Mouse (Mus musculus) limb, embryonic 11.5 days (tissue): ENCODE measurements around the gene Hist1h2ah. TPM values are rescaled to one million over a fixed set of nuclear protein-coding genes. Genes with fewer than 3 reads are reported as not detected.
A peak's percentile ranks its signal among the peaks of the same experiment; 100 is the strongest.
"Not testable (repeated sequence)": the region's sequence is repeated elsewhere in the genome, so short reads cannot be mapped to it uniquely, and the experiment has no call there.

Source experiments
- ATAC-seq: fragments of 200-750 bp; cut with Nextera tagmentation; 2 replicates; pipeline ENCODE4 v1.8.0; 2017; ENCODE audit warnings: low read depth; ENCODE audit not compliant: insufficient number of reproducible peaks, low FRiP score, low TSS enrichment
- DNase-seq: peaks from one replicate; pipeline ENCODE4 v3.0.0-alpha.2; 2015; ENCODE audit warnings: low spot score
- H3K27ac ChIP-seq: fragments of 300-500 bp; sonication (generic); replicated peaks from 2 replicates; pipeline ENCODE4 v1.5.1; 2014; ENCODE audit warnings: low read depth, mild to moderate bottlenecking, low read length
- H3K27me3 ChIP-seq: fragments of 300-500 bp; sonication (generic); 2 replicates; pipeline ENCODE4 v1.6.1; 2014; ENCODE audit warnings: mild to moderate bottlenecking, low read length, mixed read lengths; ENCODE audit not compliant: control insufficient read depth, insufficient read depth
- H3K36me3 ChIP-seq: fragments of 300-500 bp; sonication (generic); 2 replicates; pipeline ENCODE4 v1.6.1; 2014; ENCODE audit warnings: mild to moderate bottlenecking, low read length, moderate library complexity, mixed read lengths; ENCODE audit not compliant: control insufficient read depth, insufficient read depth
- H3K4me1 ChIP-seq: fragments of 300-500 bp; sonication (generic); 2 replicates; pipeline ENCODE4 v1.6.1; 2014; ENCODE audit warnings: low read length, mixed read lengths; ENCODE audit not compliant: control insufficient read depth, insufficient read depth
- H3K4me2 ChIP-seq: fragments of 300-500 bp; sonication (generic); 2 replicates; pipeline ENCODE4 v1.6.1; 2014; ENCODE audit warnings: low read depth, mild to moderate bottlenecking, moderate library complexity; ENCODE audit not compliant: severe bottlenecking
- H3K4me3 ChIP-seq: fragments of 300-500 bp; sonication (generic); 2 replicates; pipeline ENCODE4 v1.5.1; 2014; ENCODE audit warnings: low read depth, low read length
- H3K9ac ChIP-seq: fragments of 300-500 bp; sonication (generic); 2 replicates; pipeline ENCODE4 v1.6.1; 2014; ENCODE audit warnings: mild to moderate bottlenecking, low read length
- H3K9me3 ChIP-seq: fragments of 300-500 bp; sonication (generic); 2 replicates; pipeline ENCODE4 v1.6.1; 2016; ENCODE audit warnings: low read length; ENCODE audit not compliant: control insufficient read depth
- WGBS: fragments of 180-500 bp; shearing (Covaris S2); extraction: QIAGEN DNeasy Blood & Tissue Kit; methylation state at CpG from one replicate; pipeline ENCODE4 v1.1.7; 2014; 5-methylcytosine and 5-hydroxymethylcytosine counted together
- polyA plus RNA-seq: library from polyadenylated mRNA; unstranded; fragments of >200 nt; fragmentation: Nextera tagmentation; extraction: Ambion mirVana; gene quantifications from 2 replicates; pipeline ENCODE4 v1.2.1, GENCODE M21; 2014

The Hist1h2ah gene
- polyA plus RNA-seq, 1 experiment from 2014 or later = 22.0 TPM

DNA sequence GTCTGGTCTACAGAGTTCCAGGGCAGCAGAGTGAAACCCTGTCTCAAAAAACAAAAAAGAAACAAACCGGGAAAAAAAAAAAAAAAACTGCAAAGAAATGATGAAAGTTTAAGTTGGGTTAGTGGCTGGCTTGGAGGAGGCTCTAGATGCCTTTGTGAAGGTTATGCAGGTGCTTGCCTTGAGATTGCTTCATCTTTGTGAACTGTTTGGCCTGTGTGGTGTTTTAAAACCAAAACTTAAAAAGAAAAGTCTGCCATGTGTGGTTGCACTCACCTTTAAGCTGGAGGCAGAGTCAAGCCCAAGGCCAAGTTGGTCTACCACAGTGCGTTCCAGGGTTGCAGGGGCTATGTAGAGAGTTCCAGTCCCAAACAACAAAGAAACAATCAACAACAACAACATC lies 13.7 kb upstream of the Hist1h2ah start:
- Histone ChIP-seq H3K27ac (no peak overlapping the region), H3K9ac (no peak overlapping the region), H3K4me1 (0 out of 2 replicates have a peak, but pooled peaks cover 3% of the 10 kb centered on the region), H3K9me3 (no peaks in the 10 kb centered on the region), H3K4me3 (no peak overlapping the region), H3K36me3 (no peaks in the 10 kb centered on the region), H3K27me3 (no peaks in the 10 kb centered on the region), H3K4me2 (no peak overlapping the region)
- WGBS = 85% methylated on average over 2 of the region's 2 CpGs
- DNase-seq (no peak), ATAC-seq (no peak)

DNA sequence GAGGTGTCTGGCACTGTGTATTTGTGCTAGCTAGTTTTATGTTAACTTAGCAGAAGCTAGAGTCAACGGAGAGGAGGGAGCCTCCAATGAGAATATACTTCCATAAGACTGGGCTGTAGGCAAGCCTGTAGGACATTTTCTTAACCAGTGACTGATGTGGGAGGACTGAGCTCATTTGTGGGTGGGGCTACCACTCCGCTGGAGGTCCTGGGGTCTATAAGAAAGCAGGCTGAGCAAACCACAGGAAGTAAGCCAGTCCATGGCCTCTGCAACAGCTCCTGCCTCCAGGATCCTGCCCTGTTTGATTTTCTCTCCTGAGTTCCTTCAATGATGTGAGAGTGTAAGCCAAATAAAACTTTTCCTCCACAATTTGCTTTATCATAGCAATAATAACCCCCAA lies 9.9 kb upstream of the Hist1h2ah start:
- H3K36me3 ChIP-seq = no peaks in the 10 kb centered on the region
- no peak for ATAC-seq
- no peak for DNase-seq
- H3K4me3 ChIP-seq = no peak overlapping the region
- 77% methylated on average over 2 of the region's 2 CpGs for WGBS
- H3K9me3 ChIP-seq = no peaks in the 10 kb centered on the region
- H3K4me2 ChIP-seq = no peak overlapping the region; the same call in 1 of the 2 replicates
- no peak overlapping the region for H3K9ac ChIP-seq
- H3K4me1 ChIP-seq = 0 out of 2 replicates have a peak, but pooled peaks cover 3% of the 10 kb centered on the region
- no peak overlapping the region for H3K27ac ChIP-seq
- no peaks in the 10 kb centered on the region for H3K27me3 ChIP-seq

DNA sequence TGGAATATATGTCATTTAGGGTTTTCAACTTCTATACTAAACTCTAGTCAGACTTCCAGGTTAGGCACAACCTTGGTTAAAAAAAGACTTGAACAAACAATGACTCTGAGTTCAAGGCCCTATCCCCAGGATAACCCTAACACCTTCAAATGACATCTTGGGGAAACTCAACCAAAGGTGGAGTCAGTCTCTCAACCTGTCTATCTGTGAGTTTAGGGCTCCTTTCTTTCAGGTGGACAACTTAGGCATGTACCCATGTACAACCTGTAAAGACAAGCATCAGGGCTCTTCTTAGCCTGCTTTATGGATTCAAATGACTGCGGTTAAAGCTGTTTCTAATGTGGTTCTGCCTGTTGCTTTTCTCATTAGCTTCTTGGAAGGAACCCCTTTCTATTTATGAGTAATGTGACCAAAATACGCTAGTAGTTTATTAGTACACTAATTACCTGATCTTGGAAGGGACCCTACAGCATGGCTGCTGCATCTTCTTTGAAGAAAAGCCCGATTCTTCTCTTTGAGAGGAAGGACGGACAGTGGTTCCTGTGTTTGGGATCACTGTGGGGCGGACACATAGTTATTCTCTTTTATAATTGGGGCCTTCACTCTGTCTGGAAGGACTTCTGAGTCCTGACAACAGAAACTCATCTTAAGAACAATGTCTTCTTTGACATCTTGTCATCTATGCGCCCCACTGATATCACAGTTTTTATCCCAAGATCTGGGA lies 9.2 kb upstream of the Hist1h2ah start:
- Histone ChIP-seq H3K27me3 (no peaks in the 10 kb centered on the region), H3K9ac (no peak overlapping the region), H3K4me1 (0 out of 2 replicates have a peak, but pooled peaks cover 3% of the 10 kb centered on the region), H3K9me3 (no peaks in the 10 kb centered on the region), H3K4me3 (no peak overlapping the region; the same call in 1 of the 2 replicates), H3K27ac (peak overlapping the region; percentile 56; the same call in 1 of the 2 replicates), H3K4me2 (peak overlapping the region; percentile 49; the same call in 1 of the 2 replicates), H3K36me3 (no peaks in the 10 kb centered on the region)
- DNase-seq (no peak), ATAC-seq (no peak)
- WGBS = 88% methylated on average over 6 of the region's 6 CpGs

DNA sequence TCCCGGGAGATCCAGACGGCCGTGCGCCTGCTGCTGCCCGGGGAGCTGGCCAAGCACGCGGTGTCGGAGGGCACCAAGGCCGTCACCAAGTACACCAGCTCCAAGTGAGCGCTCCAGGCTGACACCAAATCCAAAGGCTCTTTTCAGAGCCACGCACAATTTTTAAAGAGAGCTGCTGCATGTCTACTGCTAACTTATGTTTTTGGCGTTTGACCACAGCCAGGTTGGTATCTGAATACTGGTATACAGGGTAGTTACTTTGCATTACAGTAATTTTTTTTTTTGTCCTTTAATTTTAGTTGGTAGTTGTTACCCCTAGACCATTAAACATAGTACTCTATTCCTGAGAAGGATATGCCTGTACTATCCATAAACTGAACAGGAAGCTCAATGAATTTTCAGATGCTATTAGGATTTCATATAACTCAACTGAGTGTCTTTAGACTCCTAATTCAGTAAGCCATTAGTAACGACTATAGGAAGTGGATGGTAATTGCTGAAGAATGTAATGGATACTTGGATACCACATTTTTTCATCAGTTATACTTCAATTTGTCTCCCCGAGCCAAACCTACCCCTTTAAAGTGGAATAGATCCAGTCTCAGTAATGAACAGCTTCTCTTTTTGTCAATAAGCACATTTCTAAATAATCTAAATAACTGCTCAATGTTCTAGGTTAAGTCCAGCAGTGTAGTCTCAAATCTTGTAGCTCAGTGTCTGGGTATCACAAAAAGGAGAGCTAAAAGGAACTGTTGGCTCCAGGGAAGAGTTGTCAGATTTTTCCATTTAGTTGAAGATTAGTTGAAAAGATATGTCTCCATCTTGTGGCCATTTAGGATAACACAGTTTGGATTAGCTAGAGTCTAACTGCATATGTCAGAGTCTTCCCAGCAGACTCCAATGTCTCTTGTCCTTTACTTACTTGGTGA lies 8.4 kb upstream of the Hist1h2ah start:
- peak overlapping the region; percentile 49 for H3K4me2 ChIP-seq
- ATAC-seq (peak; percentile 1; the same call in 1 of the 2 replicates), DNase-seq (peak; percentile 70)
- H3K4me3 ChIP-seq = peak overlapping the region; percentile 26
- peak overlapping the region; percentile 53; the same call in 1 of the 2 replicates for H3K9ac ChIP-seq
- H3K36me3 ChIP-seq = no peaks in the 10 kb centered on the region
- 2% methylated on average over 9 of the region's 14 CpGs for WGBS
- 0 out of 2 replicates have a peak, but pooled peaks cover 3% of the 10 kb centered on the region for H3K4me1 ChIP-seq
- H3K27ac ChIP-seq = peak overlapping the region; percentile 62; the same call in 1 of the 2 replicates
- H3K27me3 ChIP-seq = no peaks in the 10 kb centered on the region
- H3K9me3 ChIP-seq = no peaks in the 10 kb centered on the region

DNA sequence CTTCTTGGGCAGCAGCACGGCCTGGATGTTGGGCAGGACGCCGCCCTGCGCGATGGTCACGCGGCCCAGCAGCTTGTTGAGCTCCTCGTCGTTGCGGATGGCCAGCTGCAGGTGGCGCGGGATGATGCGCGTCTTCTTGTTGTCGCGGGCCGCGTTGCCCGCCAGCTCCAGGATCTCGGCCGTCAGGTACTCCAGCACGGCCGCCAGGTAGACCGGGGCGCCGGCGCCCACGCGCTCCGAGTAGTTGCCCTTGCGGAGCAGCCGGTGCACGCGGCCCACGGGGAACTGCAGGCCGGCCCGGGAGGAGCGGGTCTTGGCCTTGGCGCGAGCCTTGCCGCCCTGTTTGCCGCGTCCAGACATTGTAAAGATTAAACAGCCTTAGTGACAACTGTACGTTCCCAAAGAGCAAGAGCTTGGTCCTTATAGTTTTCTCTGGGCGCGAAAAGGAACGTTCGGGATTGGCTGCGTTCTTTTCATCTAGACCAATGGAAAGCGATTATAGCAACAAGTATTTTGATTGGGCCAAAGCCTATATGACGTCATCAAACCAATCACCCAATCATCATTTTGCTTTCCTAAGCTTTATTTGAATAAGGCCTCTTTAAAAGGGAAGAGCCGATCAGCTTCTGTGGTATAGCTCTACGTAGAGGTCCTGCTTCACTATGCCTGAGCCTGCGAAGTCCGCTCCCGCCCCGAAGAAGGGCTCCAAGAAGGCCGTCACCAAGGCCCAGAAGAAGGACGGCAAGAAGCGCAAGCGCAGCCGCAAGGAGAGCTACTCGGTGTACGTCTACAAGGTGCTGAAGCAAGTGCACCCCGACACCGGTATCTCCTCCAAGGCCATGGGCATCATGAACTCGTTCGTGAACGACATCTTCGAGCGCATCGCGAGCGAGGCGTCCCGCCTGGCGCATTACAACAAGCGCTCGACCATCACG lies 7.5 kb upstream of the Hist1h2ah start, which contains the start of the genes Hist1h2ag and Hist1h2bj:
Hist1h2ag (minus strand) TSS at position 377 of the 935 bp plus-strand sequence.
Hist1h2bj (plus strand) TSS at position 647 of the 935 bp plus-strand sequence.
- DNase-seq (peak; percentile 89), ATAC-seq (peak; percentile 91)
- peak within 1 kb of the TSS; percentile 64 for H3K4me2 ChIP-seq
- 0% methylated on average over 40 of the region's 80 CpGs for WGBS
- not testable (repeated sequence) for H3K27me3 ChIP-seq, H3K9me3 ChIP-seq, H3K4me1 ChIP-seq, H3K36me3 ChIP-seq
- peak within 1 kb of the TSS; percentile 26 for H3K4me3 ChIP-seq
- peak within 1 kb of the TSS; percentile 74 for H3K9ac ChIP-seq
- H3K27ac ChIP-seq = peak within 1 kb of the TSS; percentile 88

DNA sequence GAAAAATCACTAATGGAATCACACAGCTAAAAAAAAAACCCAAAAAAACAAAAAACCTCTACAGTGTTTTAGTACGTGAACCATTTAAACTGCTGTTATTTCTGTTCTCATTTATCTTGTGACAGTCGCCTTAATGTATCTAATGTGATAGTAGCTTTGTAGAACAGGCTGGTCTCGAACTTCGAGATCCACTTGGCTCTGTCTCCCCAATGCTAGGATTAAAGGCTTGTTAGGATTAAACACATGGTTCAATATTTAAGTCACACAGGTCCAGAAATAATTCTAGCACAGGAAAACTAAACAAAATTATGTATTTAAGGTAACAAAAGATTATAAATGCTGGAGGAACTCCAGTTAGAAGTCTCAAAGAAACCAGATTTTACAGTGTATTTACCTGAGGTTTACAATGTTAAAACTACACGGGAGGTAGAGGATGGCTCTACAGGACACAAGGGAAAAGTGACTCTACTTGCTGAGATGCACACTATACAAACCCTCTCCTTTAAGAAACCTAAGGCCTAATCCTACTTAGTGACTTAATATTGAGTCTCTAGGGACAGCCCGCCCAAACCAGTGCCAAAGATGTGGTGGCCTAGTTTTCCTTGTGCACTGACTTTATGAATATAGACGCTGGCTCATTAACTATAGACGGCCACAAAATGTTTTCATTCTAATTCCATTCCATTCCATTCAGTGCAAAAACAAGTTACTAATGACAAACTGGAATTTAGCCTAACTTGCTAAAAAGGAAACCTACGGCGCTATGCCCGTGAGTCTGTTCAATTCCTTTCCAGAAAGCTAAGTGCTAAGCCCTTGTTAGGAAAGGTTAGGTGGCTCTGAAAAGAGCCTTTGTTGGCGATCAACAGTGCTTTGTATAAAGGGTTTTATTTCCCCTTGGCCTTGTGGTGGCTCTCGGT lies 6.5 kb upstream of the Hist1h2ah start:
- Histone ChIP-seq H3K4me1 (0 out of 2 replicates have a peak, but pooled peaks cover 3% of the 10 kb centered on the region), H3K4me2 (peak overlapping the region; percentile 64), H3K9me3 (no peaks in the 10 kb centered on the region), H3K4me3 (peak overlapping the region; percentile 26), H3K27ac (peak overlapping the region; percentile 88), H3K27me3 (no peaks in the 10 kb centered on the region), H3K36me3 (no peaks in the 10 kb centered on the region), H3K9ac (peak overlapping the region; percentile 74)
- DNase-seq = peak; percentile 64
- 5% methylated on average over 13 of the region's 13 CpGs for WGBS
- ATAC-seq = no peak

DNA sequence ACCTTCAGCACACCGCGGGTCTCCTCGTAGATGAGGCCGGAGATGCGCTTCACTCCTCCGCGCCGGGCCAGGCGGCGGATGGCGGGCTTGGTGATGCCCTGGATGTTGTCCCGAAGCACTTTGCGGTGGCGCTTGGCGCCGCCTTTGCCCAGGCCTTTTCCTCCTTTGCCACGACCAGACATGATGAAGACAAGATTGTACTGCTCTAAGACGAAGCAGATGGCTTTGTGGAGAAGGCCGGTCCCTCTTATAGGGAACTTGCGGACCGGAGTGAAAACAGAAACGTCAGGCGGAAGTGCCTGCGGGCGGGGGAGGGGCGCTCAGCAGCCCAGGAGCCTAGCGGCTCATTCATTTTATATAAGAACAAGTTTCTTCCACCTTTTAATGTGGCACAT lies 5.8 kb upstream of the Hist1h2ah start, which contains the start of gene Hist1h4i:
Hist1h4i (minus strand) TSS at position 221 of the 395 bp plus-strand sequence.
- H3K4me2 ChIP-seq = peak within 1 kb of the TSS; percentile 69
- H3K4me1 ChIP-seq, H3K36me3 ChIP-seq, H3K27me3 ChIP-seq, H3K9me3 ChIP-seq: not testable (repeated sequence)
- under 1% methylated on average over 22 of the region's 27 CpGs for WGBS
- DNase-seq (peak; percentile 98), ATAC-seq (peak; percentile 63)
- H3K4me3 ChIP-seq = peak within 1 kb of the TSS; percentile 33
- H3K9ac ChIP-seq = peak within 1 kb of the TSS; percentile 74
- peak within 1 kb of the TSS; percentile 88 for H3K27ac ChIP-seq
